Mouse (Mus musculus): ENCODE data around the gene Tubb3. TPM values are rescaled to one million over a fixed set of nuclear protein-coding genes. Genes with fewer than 3 reads are reported as not detected.
"Not testable (repeated sequence)": the region's sequence is repeated elsewhere in the genome, so short reads cannot be mapped to it uniquely, and the experiment has no call there.

Tubb3 gene
- polyA plus RNA-seq, 1 experiment: 10.6 TPM

DNA sequence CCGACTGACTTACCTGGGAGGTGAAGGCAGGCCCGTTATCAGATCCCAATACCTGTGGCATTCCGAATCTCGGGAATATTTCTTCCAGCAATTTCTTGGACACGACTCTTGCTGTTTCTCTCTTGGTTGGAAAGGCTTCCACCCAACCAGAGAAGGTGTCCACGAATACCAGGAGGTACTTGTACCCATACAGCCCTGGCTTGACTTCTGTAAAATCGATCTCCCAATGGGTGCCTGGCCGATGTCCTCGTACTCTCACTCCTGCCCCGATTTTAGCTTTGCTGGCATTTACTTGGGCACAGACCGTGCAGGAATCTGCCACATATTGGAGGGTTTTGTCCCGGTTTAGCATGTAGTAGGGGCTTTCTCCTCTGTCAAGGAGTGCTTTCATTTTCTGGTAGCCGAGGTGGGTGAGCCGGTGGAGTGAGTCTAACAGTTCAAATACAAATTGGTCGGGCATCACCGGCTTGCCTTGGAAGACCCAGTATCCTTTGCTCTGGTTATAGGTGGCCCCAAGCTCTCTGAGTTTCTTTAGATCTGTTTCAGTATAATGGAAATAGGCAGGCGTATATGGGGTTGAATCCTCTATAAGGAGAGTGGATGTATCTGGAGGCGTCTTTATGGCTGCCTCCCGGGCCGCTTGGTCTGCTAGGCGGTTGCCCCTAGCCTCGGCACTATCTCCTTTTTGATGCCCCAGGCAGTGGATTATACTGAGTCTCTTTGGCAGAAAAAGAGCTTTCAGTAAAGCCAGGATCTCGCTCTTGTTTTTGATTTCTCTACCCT lies 17.9 kb downstream of the Tubb3 start:
- WGBS: 96% methylated on average over 23 of the region's 23 CpGs
- DNase-seq (ENCODE audit: low read depth, low spot score): no peak

GRCm38 (mm10) chr8:123429722-123430013 lies 18.4 kb downstream of the Tubb3 start:
- WGBS: 96% methylated on average over 15 of the region's 15 CpGs
- DNase-seq (ENCODE audit: low read depth, low spot score): not testable (repeated sequence)

DNA sequence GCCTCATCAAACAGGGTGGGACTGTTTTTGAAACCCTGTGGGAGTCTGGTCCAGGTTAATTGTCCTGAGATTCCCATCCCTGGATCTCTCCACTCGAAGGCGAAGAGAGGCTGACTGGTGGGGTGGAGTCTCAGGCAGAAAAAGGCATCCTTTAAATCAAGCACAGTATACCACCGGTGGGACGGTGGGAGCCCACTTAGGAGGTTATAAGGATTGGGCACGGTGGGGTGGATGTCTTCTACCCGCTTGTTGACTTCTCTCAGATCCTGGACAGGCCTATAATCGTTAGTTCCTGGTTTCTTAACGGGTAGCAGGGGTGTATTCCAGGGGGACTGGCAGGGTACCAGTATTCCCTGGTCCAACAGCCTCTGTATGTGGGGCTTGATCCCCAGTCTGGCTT lies 19.7 kb downstream of the Tubb3 start:
- 88% methylated on average over 8 of the region's 8 CpGs for WGBS
- not testable (repeated sequence) for DNase-seq (ENCODE audit: low read depth, low spot score)

- DNase-seq (ENCODE audit: low read depth, low spot score): no peak
- WGBS: 95% methylated on average over 25 of the region's 25 CpGs
Observed at GRCm38 (mm10) chr8:123431616-123432365, 20.6 kb downstream of the Tubb3 start.

DNA sequence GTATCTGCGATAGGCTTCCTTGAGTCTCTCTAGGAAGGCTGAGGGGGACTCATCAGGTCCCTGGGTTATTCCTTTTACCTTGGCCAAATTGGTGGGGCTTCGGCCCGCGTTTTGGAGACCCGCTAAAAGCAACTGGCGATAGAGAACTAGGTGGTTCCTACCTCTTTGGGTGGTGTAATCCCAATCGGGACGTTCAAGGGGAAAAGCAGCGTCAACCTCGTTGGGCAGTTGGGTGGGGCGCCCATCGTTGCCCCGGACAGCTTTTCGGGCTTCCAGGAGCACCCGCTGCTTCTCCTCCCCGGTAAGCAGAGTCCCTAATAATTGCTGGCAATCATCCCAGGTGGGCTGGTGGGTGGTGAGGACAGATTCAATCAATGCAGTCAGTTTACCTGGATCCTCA lies 21.2 kb downstream of the Tubb3 start:
- DNase-seq (ENCODE audit: low read depth, low spot score): no peak
- 95% methylated on average over 16 of the region's 16 CpGs for WGBS

DNA sequence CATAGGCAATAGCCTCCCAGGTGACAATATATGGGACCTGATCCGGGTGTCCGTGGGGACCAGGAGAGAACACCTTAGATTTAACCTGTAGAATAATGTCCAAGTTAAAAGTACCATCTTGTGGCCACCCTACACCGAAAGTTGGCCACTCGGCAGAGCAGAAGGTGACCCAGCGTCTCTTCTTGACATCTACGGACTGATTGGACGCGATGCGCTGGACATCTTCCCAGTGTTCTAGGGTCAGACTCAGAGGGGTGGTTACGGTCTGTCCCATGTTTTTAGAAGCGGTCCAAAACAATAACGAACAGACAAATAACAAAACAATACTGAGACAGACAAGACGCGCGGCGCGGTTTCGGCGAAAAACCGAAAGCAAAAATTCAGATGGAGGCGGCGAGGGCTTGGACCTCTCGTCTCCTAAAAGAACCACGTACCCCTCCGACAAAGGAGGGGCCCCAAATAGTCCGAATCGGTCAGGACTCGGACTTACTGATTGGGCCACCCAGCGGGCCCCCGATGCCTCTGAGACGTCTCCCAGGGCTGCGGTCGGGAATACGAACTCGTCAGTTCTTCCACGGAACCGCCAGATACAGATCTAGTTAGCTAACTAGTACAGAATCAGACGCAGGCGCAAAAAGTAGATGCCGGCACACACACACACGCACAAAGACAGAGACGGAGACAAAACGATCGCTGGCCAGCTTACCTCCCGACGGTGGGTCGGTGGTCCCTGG lies 22.2 kb downstream of the Tubb3 start:
- 97% methylated on average over 47 of the region's 47 CpGs for WGBS

GRCm38 (mm10) chr8:123441788-123442187 lies 30.6 kb downstream of the Tubb3 start:
- 87% methylated on average over 2 of the region's 2 CpGs for WGBS
- no peak for DNase-seq (ENCODE audit: low read depth, low spot score)

More for the DNA sequence above, 22.2 kb downstream of the Tubb3 start:
- DNase-seq (ENCODE audit: low read depth, low spot score): not testable (repeated sequence)

DNA sequence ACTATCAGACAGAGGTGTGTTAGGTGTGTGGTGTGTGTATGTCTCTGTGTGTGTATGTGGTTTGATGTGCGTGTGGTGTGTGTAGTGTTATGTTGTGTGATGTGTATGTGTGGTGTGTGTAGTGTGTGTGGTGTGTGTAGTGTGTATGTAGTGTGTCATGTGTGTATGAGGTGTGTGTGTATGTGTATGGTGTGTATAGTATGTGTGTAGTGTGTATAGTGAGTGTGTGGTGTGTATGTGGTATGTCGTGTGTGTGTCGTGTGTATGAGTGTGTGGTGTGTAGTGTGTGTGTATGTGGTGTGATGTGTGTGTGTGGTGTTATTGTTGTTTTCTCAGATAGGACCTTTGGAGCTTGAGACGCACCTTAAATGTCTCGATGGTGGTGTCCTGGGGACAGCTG lies 31.1 kb downstream of the Tubb3 start:
- DNase-seq (ENCODE audit: low read depth, low spot score): no peak

DNA sequence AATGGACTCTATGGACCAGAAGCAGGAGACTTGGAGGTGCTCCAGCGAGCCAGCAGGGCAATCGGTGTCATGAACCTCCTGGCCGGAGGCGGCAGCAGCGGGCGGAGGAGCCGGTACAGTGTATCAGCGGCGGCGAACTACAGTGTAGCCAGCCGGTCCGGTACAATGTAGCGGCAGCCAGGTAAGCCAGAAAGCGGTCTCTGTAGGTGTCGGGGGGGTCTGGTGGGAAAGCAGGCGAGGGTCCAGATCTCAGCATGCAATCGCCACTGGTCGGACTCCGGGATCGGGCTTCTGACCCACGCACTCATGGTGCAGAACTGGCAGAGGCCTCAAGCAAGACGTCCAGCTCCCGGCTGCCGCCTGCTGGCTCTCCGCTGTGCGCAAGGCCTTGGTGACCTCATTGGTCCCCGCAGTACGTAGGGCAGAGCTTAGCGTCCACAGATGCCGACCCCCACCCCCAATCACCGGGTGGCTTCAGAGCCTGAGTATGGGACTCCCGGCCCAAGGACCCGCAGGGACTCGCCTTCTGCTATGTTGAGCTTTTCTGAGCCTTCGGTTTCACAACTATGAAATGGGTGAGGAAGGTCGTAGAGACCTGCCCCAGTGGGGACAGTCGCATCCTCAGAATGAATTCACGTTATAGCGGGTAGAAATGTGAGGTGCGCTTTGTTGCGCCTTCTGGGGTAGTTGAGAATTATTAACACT lies 31.8 kb downstream of the Tubb3 start:
- under 1% methylated on average over 41 of the region's 41 CpGs for WGBS

More for the DNA sequence above, 31.1 kb downstream of the Tubb3 start:
- WGBS: 79% methylated on average over 5 of the region's 5 CpGs

DNA sequence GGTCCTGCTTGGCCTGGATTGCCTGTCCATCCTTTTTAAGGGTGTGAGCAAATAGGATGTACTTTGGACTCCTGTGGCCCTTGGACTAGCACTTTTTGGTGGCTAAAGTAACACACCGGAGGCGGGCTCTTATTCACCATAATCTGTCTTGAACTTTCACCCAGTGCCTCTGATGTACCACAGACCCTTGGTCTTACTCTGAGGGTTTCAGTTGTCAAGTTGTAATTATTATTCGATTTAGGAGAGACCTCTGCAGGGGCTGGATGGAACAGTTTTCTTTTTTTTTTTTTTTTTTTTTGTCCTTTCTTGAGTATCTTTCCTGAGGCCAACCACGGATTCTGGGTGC lies 32.3 kb downstream of the Tubb3 start:
- WGBS: 10% methylated on average over 4 of the region's 4 CpGs
- DNase-seq (ENCODE audit: low read depth, low spot score): peak; percentile 33

More for the DNA sequence above, 31.8 kb downstream of the Tubb3 start:
- peak; percentile 67 for DNase-seq (ENCODE audit: low read depth, low spot score)

DNA sequence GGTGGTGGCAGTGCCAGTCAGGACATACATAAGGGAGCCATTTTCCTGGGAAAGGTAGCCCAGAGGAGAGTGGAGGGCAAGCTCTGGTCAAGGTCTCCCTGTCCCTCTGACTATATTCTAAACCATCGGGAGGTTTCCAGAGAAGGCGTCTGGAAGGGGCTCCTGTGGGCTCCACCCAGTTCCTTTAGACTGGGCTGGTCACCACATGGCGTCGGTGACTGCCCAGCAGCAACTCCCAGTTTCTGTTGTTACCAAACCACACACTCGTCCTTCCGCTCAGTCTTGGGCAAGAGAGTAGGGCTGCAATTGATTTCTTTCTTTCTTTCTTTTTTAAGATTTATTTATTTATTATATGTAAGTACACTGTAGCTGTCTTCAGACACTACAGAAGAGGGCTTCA lies 32.9 kb downstream of the Tubb3 start:
- 84% methylated on average over 6 of the region's 6 CpGs for WGBS
- no peak for DNase-seq (ENCODE audit: low read depth, low spot score)

GRCm38 (mm10) chr8:123445981-123446380 lies 34.8 kb downstream of the Tubb3 start:
- 84% methylated on average over 10 of the region's 10 CpGs for WGBS
- no peak for DNase-seq (ENCODE audit: low read depth, low spot score)

GRCm38 (mm10) chr8:123446799-123447198 lies 35.6 kb downstream of the Tubb3 start:
- WGBS: 86% methylated on average over 6 of the region's 6 CpGs
- no peak for DNase-seq (ENCODE audit: low read depth, low spot score)

DNA sequence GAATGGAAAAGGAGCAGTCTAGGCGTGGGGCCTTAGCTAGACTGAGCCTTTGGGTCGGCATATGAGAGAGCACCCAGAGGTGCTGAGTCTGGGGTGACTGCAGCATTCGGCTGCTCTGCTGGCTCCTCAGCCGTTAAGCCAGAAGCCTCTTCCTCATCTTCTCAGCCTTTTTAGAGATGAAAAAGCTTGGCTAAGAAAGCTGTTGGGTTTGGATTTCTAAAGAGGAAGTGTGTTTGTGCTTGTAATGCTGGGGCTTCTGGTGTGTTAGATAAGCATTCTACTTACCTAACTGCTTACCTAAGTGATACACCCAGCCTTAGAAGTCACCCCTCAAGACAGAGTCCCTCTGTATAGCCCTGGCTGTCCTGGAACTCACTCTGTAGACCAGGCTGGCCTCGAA lies 39.6 kb downstream of the Tubb3 start:
- DNase-seq (ENCODE audit: low read depth, low spot score): no peak
- WGBS: 89% methylated on average over 5 of the region's 5 CpGs

- DNase-seq (ENCODE audit: low read depth, low spot score): not testable (repeated sequence)
- 96% methylated on average over 12 of the region's 12 CpGs for WGBS
Observed at GRCm38 (mm10) chr8:123451747-123452146, 40.5 kb downstream of the Tubb3 start.

DNA sequence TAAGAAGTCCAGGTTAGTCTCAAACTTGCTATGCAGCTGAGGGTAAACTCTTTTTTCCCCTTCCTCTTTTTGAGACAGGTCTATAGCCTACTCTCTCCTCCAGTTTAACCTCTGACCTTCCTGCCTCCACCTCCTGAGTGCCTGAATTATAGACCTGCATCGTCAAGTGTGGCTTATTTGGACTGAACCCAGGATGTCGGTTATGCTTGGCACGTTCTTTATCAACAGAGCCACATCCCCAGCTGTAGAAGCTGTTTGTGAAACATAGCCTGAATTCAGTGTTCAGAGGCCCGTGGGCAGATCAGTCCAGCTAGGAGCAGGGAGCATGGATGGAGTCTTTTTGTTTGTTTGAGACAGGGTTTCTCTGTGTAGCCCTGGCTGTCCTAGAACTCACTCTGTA lies 40.9 kb downstream of the Tubb3 start:
- WGBS: 49% methylated on average over 4 of the region's 4 CpGs
- no peak for DNase-seq (ENCODE audit: low read depth, low spot score)

GRCm38 (mm10) chr8:123453291-123453690 lies 42.1 kb downstream of the Tubb3 start:
- 76% methylated on average over 7 of the region's 7 CpGs for WGBS

DNA sequence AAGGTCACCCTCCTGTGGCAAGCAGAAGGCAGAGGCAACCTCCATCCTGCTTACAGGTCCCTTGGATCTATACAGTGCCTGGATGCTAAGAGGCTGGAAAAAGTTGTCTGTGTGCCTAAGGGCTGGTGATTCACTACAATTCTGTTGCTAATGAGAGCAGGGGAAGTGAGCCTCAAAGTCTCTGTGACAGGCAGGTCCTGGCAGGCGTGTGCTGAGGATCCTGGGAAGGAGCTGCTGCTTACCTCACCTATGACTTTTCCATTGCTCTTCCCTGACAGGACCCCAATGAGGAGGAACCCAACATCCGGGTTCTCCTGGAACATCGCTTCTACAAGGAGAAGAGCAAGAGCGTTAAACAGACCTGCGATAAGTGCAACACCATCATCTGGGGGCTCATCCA lies 42.7 kb downstream of the Tubb3 start:
- WGBS: 90% methylated on average over 5 of the region's 5 CpGs
- DNase-seq (ENCODE audit: low read depth, low spot score): no peak

More at GRCm38 (mm10) chr8:123453291-123453690, 42.1 kb downstream of the Tubb3 start:
- DNase-seq (ENCODE audit: low read depth, low spot score): no peak

- WGBS: 95% methylated on average over 6 of the region's 6 CpGs
- no peak for DNase-seq (ENCODE audit: low read depth, low spot score)
Observed at GRCm38 (mm10) chr8:123454559-123454958, 43.3 kb downstream of the Tubb3 start.

- WGBS: 80% methylated on average over 4 of the region's 4 CpGs
- no peak for DNase-seq (ENCODE audit: low read depth, low spot score)
Observed at GRCm38 (mm10) chr8:123463651-123464050, 52.4 kb downstream of the Tubb3 start.
